Mouse (Mus musculus) spleen, postnatal 14 days (tissue): Measurements from ENCODE around the gene Tmem179b.
A peak's percentile ranks its signal among the peaks of the same experiment; 100 is the strongest.
"Not testable (repeated sequence)": the region's sequence is repeated elsewhere in the genome, so short reads cannot be mapped to it uniquely, and the experiment has no call there.

Source experiments
- DNase-seq, 2 experiments: peaks; one replicate each; pipeline ENCODE4 v3.0.0; 2021 to 2022; ENCODE audit warnings: low spot score in 2 of 2

Tmem179b gene

DNA sequence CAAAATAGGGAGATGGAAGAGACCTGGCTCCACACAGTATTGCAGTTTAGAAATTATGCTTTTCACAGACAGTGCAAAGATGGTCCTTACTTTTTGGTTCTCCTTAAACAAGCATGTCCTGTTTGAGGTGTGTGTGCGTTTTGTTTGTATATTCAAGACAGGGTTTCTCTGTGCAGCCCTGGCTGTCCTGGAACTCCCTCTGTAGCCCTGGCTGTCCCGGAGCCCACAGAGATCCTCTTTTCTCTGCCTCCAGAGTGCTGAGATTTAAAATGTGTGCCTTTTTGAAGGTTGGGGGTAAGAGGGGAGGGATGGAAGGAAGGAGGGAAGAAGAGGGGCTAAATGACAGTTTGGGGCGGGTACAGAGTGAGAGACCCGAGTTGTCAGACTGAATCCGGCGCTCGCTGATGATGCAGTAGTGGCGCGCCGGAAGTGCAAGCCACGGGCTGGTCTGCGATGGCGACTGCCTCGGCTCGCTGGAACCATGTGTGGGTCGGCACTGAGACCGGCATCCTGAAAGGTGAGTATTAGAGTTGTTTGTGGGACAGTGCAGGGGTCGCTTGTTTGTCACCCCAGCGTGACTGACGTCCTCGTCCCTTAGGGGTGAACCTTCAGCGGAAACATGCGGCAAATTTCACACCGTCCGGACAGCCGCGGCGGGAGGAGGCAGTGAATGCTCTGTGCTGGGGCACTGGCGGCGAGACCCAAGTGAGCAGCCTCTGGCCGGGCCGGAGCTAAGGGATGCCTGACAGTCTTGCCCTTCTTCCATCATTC, 38.7 kb downstream of the Tmem179b start, which contains the start of gene Wdr74:
Wdr74 (plus strand) TSS at position 439 of the 771 bp plus-strand sequence.
- DNase-seq: peak; percentile 75 to 90

DNA sequence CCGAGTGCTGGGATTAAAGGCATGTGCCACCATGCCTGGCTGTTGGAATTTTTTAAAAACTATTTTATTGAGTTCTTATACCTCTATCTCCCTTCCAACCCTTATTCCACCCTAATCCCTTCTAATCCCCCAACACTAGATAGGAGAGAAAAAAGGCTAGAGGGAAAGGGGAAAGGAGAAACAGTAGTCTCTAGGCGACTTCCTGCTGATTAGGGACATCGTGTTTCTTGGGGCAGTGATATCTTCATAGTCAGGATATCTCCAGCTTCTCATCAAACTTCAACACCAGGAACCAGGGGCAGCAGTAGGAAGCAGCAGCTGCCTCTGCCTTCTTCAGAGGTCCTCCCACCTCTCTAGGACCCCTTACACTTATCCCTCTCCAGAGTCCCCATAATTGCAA, 39.9 kb downstream of the Tmem179b start:
- DNase-seq: no peak

DNA sequence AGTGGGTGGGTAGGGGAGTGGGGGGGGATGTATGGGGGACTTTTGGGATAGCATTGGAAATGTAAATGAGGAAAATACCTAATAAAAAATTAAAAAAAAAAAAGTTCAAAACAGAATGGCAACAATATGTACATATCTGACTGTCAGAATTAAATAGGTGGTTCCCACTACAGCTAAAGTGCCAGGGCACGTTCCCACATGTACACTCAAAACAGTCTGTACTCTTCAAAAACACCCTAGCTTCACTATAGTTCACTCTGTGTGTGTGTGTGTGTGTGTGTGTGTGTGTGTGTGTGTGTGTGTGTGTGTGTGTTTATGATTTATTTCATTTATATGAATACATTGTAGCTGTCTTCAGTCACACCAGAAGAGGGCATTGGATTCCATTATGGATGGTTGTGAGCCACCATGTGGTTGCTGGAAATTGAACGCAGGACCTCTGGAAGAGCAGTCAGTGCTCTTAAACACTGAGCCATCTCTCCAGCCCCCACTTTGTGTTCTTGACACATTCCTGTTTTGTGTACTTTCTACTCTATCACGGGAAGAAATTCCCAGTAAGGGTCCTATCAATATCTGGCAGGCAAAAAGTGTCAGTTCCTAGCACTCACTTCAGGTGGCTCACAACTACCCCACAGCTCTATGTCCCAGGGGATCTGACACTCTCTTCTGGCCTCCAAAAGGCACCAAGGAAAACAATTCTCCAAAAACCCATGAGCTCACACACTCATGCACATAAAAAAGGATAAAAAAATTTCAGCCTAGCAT, 45.8 kb downstream of the Tmem179b start:
- not testable (repeated sequence) for DNase-seq

DNA sequence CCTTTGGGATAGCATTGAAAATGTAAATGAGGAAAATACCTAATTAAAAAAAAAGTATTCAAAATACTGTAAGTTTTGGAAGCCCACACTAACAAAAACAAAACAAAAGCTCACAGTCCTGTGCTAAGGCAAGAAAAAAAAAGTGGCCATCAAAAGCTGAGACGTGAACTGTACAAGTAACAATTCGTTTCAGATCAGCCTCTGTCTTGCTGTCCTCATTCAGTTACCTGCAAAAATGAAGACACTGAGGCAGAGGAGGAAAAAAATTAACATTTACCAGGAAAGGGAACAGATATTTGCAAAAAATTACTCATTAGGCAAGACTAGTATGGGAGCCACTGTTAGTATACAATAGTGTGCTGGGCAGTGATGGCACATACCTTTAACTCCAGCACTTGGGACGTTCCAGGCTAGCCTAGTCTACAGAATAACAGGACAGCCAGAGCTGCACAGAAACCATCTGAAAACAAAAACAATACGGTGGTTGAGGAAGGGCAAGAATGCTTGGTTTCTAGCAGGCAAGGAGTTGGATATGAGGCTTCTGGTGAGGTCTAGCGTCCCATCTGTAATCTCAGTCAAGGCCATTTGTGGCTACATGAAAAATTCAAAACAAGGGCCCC, 46.7 kb downstream of the Tmem179b start:
- DNase-seq: no peak

DNA sequence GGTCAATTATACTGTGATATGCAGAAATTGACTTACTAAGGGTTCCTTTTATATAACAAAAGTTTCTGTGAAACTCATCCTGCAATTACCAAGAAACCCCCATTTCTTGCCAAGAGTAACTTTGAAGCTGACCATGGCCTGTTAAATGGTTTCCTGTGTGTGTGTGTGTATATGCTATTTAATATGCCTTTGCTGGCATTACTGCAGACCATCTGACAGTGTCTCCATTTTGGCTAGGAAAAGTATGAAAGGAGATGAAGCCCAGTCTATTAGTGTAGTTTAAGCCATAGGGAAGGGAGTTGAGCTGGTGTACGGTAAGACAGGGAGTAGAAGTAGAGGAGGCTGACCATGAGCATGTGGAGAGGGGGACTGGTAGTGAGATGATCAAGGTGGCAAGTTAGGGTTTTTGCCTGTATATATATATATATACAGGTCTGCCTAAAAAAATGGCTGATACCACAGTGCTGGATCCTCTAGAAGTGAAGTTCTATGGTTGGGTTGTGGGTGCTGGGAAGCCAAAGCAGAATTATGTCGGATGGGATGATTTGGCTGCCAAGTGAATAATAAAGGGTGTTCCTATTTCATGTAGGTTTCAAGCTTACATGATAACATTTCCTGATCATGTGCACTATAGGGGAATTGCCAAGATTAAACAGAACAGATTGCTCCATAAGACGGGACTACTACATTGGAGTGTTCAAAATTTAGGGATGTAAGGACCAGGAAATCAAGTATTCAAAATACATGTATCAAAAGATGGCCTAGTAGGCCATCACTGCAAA, 47.5 kb downstream of the Tmem179b start:
- DNase-seq: no peak

DNA sequence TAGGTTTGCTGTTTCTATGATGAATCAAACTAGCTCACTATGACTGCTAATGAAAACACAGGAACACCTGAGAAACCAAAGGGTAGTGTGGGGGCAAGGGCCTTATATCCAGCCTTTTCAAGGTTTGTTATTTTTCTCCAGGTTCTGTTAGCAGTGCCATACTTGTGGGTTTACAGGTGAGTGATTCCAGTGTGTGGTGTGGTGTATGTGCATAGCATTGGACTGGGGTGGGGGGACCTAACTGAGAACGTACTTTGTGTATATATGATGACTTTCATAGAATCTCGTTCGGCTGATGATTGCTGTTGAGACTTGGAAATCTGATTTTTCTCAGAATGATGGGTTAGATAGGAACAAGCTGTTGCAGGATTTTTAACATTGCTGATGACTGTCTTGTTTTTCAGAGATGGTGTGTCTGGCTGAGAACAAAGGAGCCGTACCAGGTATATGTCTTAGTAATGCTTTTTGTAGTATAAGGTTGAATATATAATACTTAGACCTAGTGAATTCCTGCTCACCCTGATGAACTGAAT, 49.1 kb downstream of the Tmem179b start:
- no peak for DNase-seq

DNA sequence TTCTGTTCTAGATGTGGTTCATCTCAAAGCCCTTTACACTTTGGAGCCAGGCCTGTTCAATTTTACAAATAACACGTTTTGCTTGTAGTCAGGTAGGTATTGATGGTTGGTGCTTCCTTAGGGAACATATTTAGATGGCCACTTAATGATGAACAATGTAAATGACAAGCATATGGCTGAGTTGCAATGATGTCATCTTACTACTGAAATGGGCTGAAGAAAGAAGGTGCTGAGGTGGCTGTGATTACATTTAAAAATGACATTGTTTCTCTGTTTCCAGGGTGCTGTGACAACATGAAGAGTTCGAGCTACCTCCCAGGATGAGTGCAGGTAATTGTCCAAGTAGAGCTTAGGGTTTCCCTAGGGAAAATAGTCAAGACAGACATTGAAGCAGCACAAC, 49.9 kb downstream of the Tmem179b start:
- no peak for DNase-seq

DNA sequence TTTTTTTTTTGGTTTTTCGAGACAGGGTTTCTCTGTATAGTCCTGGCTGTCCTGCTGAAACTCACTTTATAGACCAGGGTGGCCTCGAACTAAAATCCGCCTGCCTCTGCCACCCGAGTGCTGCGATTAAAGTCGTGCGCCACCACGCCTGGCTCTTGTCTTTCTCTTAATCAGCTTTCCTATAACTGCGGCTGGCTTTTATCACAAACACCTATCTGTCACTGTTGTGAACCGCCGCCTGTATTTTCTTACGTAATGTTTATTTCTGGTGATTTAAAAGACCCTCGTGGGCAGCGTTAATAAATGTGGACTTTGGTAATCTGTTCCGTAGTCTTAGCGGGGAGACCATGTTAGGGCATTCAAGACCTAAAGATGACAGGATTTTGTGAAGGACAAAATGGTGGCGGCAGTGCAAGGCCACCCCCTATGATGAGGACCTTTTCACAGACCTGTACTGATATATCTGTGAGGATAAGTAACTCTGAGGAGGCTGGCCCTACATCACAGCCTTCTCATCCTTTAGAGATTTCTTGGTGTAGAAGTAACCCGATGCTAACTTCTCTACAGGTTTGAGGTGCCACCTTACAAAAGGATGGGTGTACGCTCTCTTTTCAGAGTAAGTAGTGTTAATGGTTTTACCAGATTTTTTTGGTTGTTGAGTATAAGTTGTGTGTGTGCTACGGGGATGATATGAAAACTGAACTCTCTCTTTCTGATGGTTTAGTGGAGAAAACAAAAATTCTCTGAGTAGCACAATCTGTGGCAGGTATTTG, 50.5 kb downstream of the Tmem179b start:
- no peak for DNase-seq

GRCm38 (mm10) chr19:8722907-8723573, 51.2 kb downstream of the Tmem179b start, which contains the start of gene Slc3a2:
Gene Slc3a2, minus strand, starts transcription at chr19:8723369.
- peak; percentile 90 to 91 for DNase-seq

- DNase-seq: no peak
These were observed 51.7 kb downstream of the Tmem179b start for GRCm38 (mm10) chr19:8722559-8722906.
